Mouse (Mus musculus) neural tube, embryonic 12.5 days (tissue): Measurements from ENCODE around the gene Aspm. TPM values are rescaled to one million over a fixed set of nuclear protein-coding genes. Genes with fewer than 3 reads are reported as not detected.
"Not testable (repeated sequence)": the region's sequence is repeated elsewhere in the genome, so short reads cannot be mapped to it uniquely, and the experiment has no call there.

ENCODE experiments used
- ATAC-seq: fragments of 200-750 bp; cut with Nextera tagmentation; 2 replicates; pipeline ENCODE4 v1.8.0; 2017; ENCODE audit warnings: low read depth, mild to moderate bottlenecking, moderate TSS enrichment, moderate library complexity; ENCODE audit not compliant: low FRiP score
- H3K27ac ChIP-seq: fragments of 300-500 bp; sonication (generic); 2 replicates; pipeline ENCODE4 v1.5.1; 2016
- H3K27me3 ChIP-seq: fragments of 300-500 bp; sonication (generic); replicated peaks from 2 replicates; pipeline ENCODE4 v1.6.1; 2016; ENCODE audit warnings: mild to moderate bottlenecking
- H3K36me3 ChIP-seq: fragments of 300-500 bp; sonication (generic); 2 replicates; pipeline ENCODE4 v1.6.1; 2016; ENCODE audit warnings: mild to moderate bottlenecking
- H3K4me1 ChIP-seq: fragments of 300-500 bp; sonication (generic); 2 replicates; pipeline ENCODE4 v1.6.1; 2016
- H3K4me2 ChIP-seq: fragments of 300-500 bp; sonication (generic); replicated peaks from 2 replicates; pipeline ENCODE4 v1.6.1; 2016; ENCODE audit warnings: mild to moderate bottlenecking
- H3K4me3 ChIP-seq: fragments of 300-500 bp; sonication (generic); 2 replicates; pipeline ENCODE4 v1.5.1; 2016
- H3K9ac ChIP-seq: fragments of 300-500 bp; sonication (generic); 2 replicates; pipeline ENCODE4 v1.6.1; 2016; ENCODE audit warnings: mild to moderate bottlenecking
- H3K9me3 ChIP-seq: fragments of 300-500 bp; sonication (generic); 2 replicates; pipeline ENCODE4 v1.6.1; 2016; ENCODE audit warnings: mild to moderate bottlenecking
- WGBS: fragments of 180-500 bp; shearing (Covaris S2); methylation state at CpG from one replicate; pipeline ENCODE4 v1.1.7; 2016; 5-methylcytosine and 5-hydroxymethylcytosine counted together
- polyA plus RNA-seq: library from polyadenylated mRNA; unstranded; fragments of >200 nt; fragmentation: Nextera tagmentation; extraction: Ambion mirVana; gene quantifications from 2 replicates; pipeline ENCODE4 v1.2.1, GENCODE M21; 2016

Gene Aspm
- 15.1 and 17.0 TPM in 2 replicates for polyA plus RNA-seq

GRCm38 (mm10) chr1:139454340-139455225 is at the start of gene Aspm:
Gene Aspm (plus strand): TSS chr1:139454772.
- H3K9me3 ChIP-seq, result no peaks in the 10 kb centered on the region
- peaks cover 11% of the 10 kb centered on the region for H3K4me1 ChIP-seq
- H3K4me2 ChIP-seq, result peak within 1 kb of the TSS; percentile 95
- under 1% methylated on average over 65 of the region's 65 CpGs for WGBS
- H3K27me3 ChIP-seq, result no peaks in the 10 kb centered on the region
- peak within 1 kb of the TSS; percentile 72 for H3K9ac ChIP-seq
- peak within 1 kb of the TSS; percentile 79 for H3K4me3 ChIP-seq
- peak; percentile 99 for ATAC-seq
- no peak within 1 kb of the TSS for H3K27ac ChIP-seq
- peaks cover 2% of the 10 kb centered on the region; the same call in 1 of the 2 replicates for H3K36me3 ChIP-seq

- Histone ChIP-seq H3K9me3 (no peaks in the 10 kb centered on the region), H3K27me3 (no peaks in the 10 kb centered on the region), H3K4me1 (no peaks in the 10 kb centered on the region), H3K27ac (no peak overlapping the region), H3K36me3 (no peaks in the 10 kb centered on the region), H3K4me3 (no peak overlapping the region), H3K4me2 (no peak overlapping the region), H3K9ac (no peak overlapping the region)
- no peak for ATAC-seq
These were observed 48.8 kb upstream of the Aspm start for GRCm38 (mm10) chr1:139405766-139406165.

- Histone ChIP-seq H3K9me3 (no peaks in the 10 kb centered on the region), H3K4me2 (no peak overlapping the region), H3K27me3 (no peaks in the 10 kb centered on the region), H3K4me1 (no peaks in the 10 kb centered on the region), H3K36me3 (no peaks in the 10 kb centered on the region), H3K27ac (no peak overlapping the region), H3K9ac (no peak overlapping the region), H3K4me3 (no peak overlapping the region)
- no peak for ATAC-seq
- WGBS, result 64% methylated on average over 5 of the region's 5 CpGs
These were observed 46.9 kb upstream of the Aspm start for GRCm38 (mm10) chr1:139407701-139408100.

- not testable (repeated sequence) for H3K9ac ChIP-seq, H3K4me1 ChIP-seq, H3K4me2 ChIP-seq, ATAC-seq, H3K27ac ChIP-seq, H3K27me3 ChIP-seq, H3K4me3 ChIP-seq, H3K9me3 ChIP-seq, H3K36me3 ChIP-seq
- 91% methylated on average over 2 of the region's 2 CpGs for WGBS
These were observed 42.2 kb upstream of the Aspm start for GRCm38 (mm10) chr1:139412365-139412764.

- WGBS, result 91% methylated on average over 3 of the region's 3 CpGs
- no peaks in the 10 kb centered on the region for H3K27me3 ChIP-seq
- H3K27ac ChIP-seq, result no peak overlapping the region
- H3K4me2 ChIP-seq, result no peak overlapping the region
- H3K9ac ChIP-seq, result no peak overlapping the region
- no peaks in the 10 kb centered on the region for H3K4me1 ChIP-seq
- H3K4me3 ChIP-seq, result no peak overlapping the region
- no peak for ATAC-seq
- H3K36me3 ChIP-seq, result no peaks in the 10 kb centered on the region
- H3K9me3 ChIP-seq, result no peaks in the 10 kb centered on the region
These were observed 41.1 kb upstream of the Aspm start for GRCm38 (mm10) chr1:139413465-139413864.

GRCm38 (mm10) chr1:139421521-139421874 is 33.1 kb upstream of the Aspm start:
- Histone ChIP-seq H3K27me3 (no peaks in the 10 kb centered on the region), H3K9ac (peak overlapping the region; percentile 92; the same call in 1 of the 2 replicates), H3K9me3 (no peaks in the 10 kb centered on the region), H3K4me2 (peak overlapping the region; percentile 61), H3K4me1 (peaks cover 27% of the 10 kb centered on the region), H3K4me3 (peak overlapping the region; percentile 84), H3K36me3 (0 out of 2 replicates have a peak, but pooled peaks cover 3% of the 10 kb centered on the region), H3K27ac (no peak overlapping the region)
- WGBS, result 8% methylated on average over 8 of the region's 8 CpGs
- peak; percentile 30; the same call in 1 of the 2 replicates for ATAC-seq

GRCm38 (mm10) chr1:139421875-139422791 is 32.4 kb upstream of the Aspm start, which contains the start of gene Zbtb41:
Gene Zbtb41 (plus strand): TSS chr1:139422288.
- H3K9ac ChIP-seq, result peak within 1 kb of the TSS; percentile 92
- H3K36me3 ChIP-seq, result 0 out of 2 replicates have a peak, but pooled peaks cover 3% of the 10 kb centered on the region
- peak; percentile 95 for ATAC-seq
- peak within 1 kb of the TSS; percentile 82 for H3K27ac ChIP-seq
- WGBS, result under 1% methylated on average over 71 of the region's 88 CpGs
- H3K27me3 ChIP-seq, result no peaks in the 10 kb centered on the region
- peaks cover 31% of the 10 kb centered on the region for H3K4me1 ChIP-seq
- H3K9me3 ChIP-seq, result no peaks in the 10 kb centered on the region
- H3K4me2 ChIP-seq, result peak within 1 kb of the TSS; percentile 61
- H3K4me3 ChIP-seq, result peak within 1 kb of the TSS; percentile 84

- H3K4me3 ChIP-seq, result peak overlapping the region; percentile 84
- peak overlapping the region; percentile 92 for H3K9ac ChIP-seq
- H3K4me1 ChIP-seq, result peaks cover 33% of the 10 kb centered on the region
- no peaks in the 10 kb centered on the region for H3K27me3 ChIP-seq
- 0 out of 2 replicates have a peak, but pooled peaks cover 3% of the 10 kb centered on the region for H3K36me3 ChIP-seq
- H3K9me3 ChIP-seq, result no peaks in the 10 kb centered on the region
- no peak for ATAC-seq
- peak overlapping the region; percentile 61 for H3K4me2 ChIP-seq
- no peak overlapping the region for H3K27ac ChIP-seq
- 31% methylated on average over 10 of the region's 10 CpGs for WGBS
These were observed 31.6 kb upstream of the Aspm start for GRCm38 (mm10) chr1:139422941-139423340.

GRCm38 (mm10) chr1:139423931-139424330 is 30.6 kb upstream of the Aspm start:
- Histone ChIP-seq H3K9me3 (no peaks in the 10 kb centered on the region), H3K36me3 (peaks cover 4% of the 10 kb centered on the region), H3K4me1 (peaks cover 33% of the 10 kb centered on the region), H3K9ac (no peak overlapping the region), H3K4me3 (peak overlapping the region; percentile 15; the same call in 1 of the 2 replicates), H3K27ac (no peak overlapping the region), H3K27me3 (no peaks in the 10 kb centered on the region), H3K4me2 (peak overlapping the region; percentile 61)
- 68% methylated on average over 10 of the region's 10 CpGs for WGBS
- no peak for ATAC-seq

- no peaks in the 10 kb centered on the region for H3K27me3 ChIP-seq
- WGBS, result 42% methylated on average over 3 of the region's 3 CpGs
- no peak for ATAC-seq
- H3K4me2 ChIP-seq, result peak overlapping the region; percentile 59
- 0 out of 2 replicates have a peak overlapping the region, but pooled peaks have one; percentile 20 for H3K4me3 ChIP-seq
- H3K36me3 ChIP-seq, result peaks cover 9% of the 10 kb centered on the region
- 0 out of 2 replicates have a peak overlapping the region, but pooled peaks have one; percentile 40 for H3K9ac ChIP-seq
- H3K4me1 ChIP-seq, result peaks cover 33% of the 10 kb centered on the region
- no peaks in the 10 kb centered on the region for H3K9me3 ChIP-seq
- H3K27ac ChIP-seq, result no peak overlapping the region
These were observed 29.6 kb upstream of the Aspm start for GRCm38 (mm10) chr1:139425006-139425405.

- Histone ChIP-seq H3K4me1 (no peaks in the 10 kb centered on the region), H3K27ac (no peak overlapping the region), H3K4me3 (no peak overlapping the region), H3K9ac (no peak overlapping the region), H3K36me3 (peaks cover 40% of the 10 kb centered on the region), H3K9me3 (no peaks in the 10 kb centered on the region), H3K4me2 (no peak overlapping the region), H3K27me3 (no peaks in the 10 kb centered on the region)
- ATAC-seq, result 0 out of 2 replicates have a peak, but pooled peaks have one; percentile 63
These were observed 16.2 kb upstream of the Aspm start for GRCm38 (mm10) chr1:139438373-139438772.

GRCm38 (mm10) chr1:139443103-139443502 is 11.5 kb upstream of the Aspm start:
- not testable (repeated sequence) for H3K9ac ChIP-seq, H3K27ac ChIP-seq, H3K4me2 ChIP-seq, H3K4me1 ChIP-seq, H3K9me3 ChIP-seq, ATAC-seq, H3K27me3 ChIP-seq, H3K4me3 ChIP-seq
- peaks cover 26% of the 10 kb centered on the region for H3K36me3 ChIP-seq
- WGBS, result 89% methylated on average over 9 of the region's 9 CpGs
